Mouse (Mus musculus) ES-Bruce4 (cell line): Measurements from ENCODE around the gene A530016L24Rik.

Source experiments
- CTCF ChIP-seq: IDR thresholded peaks from one replicate; pipeline ENCODE4 v1.8.1; 2011; ENCODE audit warnings: low read depth, low read length
- EP300 ChIP-seq: IDR thresholded peaks from 2 replicates; pipeline ENCODE4 v1.6.1; 2011; ENCODE audit warnings: low read depth, low read length; ENCODE audit not compliant: insufficient read depth
- POLR2A ChIP-seq: IDR thresholded peaks from one replicate; pipeline ENCODE4 v1.8.1; 2011; ENCODE audit warnings: low read length; ENCODE audit not compliant: insufficient read depth

DNA sequence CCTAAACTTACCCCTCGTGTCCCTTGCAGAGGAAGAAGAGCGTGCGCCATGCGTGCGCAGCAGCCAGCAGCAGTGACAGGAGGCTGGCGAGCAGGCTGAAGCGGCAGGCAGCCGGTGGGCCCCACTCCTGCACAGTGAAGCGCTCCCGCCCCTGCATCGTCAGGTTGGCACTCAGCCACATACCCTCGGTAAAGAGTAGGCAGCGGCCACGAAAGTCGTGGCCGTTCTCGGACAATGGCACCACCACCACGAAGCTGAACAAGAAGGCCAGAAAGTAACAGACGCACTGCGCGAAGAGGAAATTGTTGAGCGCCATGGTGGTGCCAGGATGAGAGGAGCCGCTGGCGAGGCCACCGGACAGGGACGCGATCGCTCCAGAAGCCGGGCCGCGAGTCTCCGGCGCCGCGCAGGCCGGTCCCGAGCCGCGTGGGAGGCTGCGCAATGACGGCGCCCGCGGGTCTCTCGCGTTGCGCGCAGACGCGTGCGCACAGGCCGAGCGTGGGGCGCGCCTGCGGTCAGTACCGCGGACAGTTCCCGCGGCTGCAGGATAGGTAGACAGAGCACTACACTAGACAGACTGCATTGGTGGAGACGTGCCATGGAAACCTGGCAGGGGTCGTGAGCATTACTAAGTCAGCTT is 21.6 kb downstream of the A530016L24Rik start:
- TF ChIP-seq CTCF, result no peak
- TF ChIP-seq POLR2A, result no peak
- TF ChIP-seq EP300, result no peak
